In the genomic region with DNA sequence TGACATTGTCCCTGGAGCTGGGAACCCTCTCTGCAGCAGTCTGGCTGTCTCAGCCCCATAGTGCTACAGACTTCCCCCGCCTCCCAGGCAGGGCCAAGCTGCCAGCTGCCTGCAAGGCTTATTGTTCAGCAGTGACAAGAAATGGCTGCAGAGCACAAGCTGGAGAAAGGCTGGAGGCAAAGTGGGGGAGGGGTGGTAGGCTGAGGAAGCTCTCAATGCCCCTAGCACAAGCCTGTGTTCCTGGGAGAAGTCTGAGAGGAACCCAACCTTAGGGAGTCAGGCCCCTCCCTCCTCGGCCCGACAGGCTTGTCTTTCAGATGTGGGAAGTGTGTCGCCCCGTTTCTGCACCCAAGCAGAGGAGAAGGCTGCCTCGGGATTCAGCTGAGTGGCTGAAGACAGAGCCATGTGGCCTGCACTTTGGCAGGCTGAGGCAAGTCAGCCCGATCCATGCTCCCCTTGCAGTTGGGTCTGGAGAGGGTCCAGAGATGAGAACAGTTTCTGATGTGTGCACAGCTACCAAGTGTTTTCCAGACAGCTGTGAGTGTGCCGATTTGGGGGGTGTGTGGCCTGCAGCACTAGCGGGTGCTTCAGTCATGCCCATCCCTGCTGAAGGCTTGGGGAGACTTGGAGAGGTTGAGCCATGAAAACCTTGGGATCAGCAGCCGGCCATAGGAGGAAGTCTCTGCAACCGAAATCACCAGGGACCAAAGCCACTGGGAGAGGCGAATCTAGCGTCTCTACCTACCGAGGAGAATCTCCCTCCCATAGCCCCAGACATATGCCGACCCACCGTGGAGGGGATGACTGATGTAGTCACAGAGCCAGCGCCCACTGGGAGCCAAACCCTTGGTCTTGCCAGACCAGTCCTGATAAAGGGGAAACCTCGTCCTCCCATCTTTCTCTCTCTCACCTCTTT, we compare ENCODE assay signal across 8 mouse cellular contexts.
DNase-seq lines count a peak whose midpoint lies in the region; ATAC-seq and TF ChIP-seq lines count a peak whose summit lies in the region.

No protein-coding gene starts in this region.

- H3K9ac ChIP-seq in ES-E14 (ENCODE audit: insufficient read depth, low read depth, low read length, poor library complexity, severe bottlenecking) = peak overlapping the region; percentile 51
- H3K9ac ChIP-seq in hindbrain, embryonic 11.5 days (ENCODE audit: low read depth, low read length) = peak overlapping the region; percentile 61
- peak overlapping the region; percentile 67 for H3K9ac ChIP-seq in midbrain, embryonic 11.5 days (ENCODE audit: low read length)
- peak overlapping the region; percentile 45 for H3K9ac ChIP-seq in stomach, postnatal 0 days (ENCODE audit: low read length)

- no peak for TF ChIP-seq CTCF in stomach, postnatal 0 days (IDR thresholded peaks at IDR 0.05; ENCODE audit: low read depth)

- H3K4me1 ChIP-seq in ES-E14 (ENCODE audit: control insufficient read depth in 2 of 2, insufficient read depth in 2 of 2, low read length in 2 of 2, poor library complexity in 1 of 2) = peaks cover 8 to 24% of the 10 kb centered on the region in 2 experiments; a peak in 3 of 4 replicates
- H3K4me1 ChIP-seq in hindbrain, embryonic 11.5 days (replicated peaks; ENCODE audit: control insufficient read depth, insufficient read depth, low read length) = peaks cover 18% of the 10 kb centered on the region
- H3K4me1 ChIP-seq in midbrain, embryonic 11.5 days (ENCODE audit: control insufficient read depth, insufficient read depth, low read length) = peaks cover 41% of the 10 kb centered on the region
- H3K4me1 ChIP-seq in stomach, postnatal 0 days (replicated peaks; ENCODE audit: control insufficient read depth, insufficient read depth) = peaks cover 14% of the 10 kb centered on the region

- intact Hi-C loops in left cerebral cortex, postnatal 36 days (cut with DNase I) = no loop called here

- H3K4me2 ChIP-seq in hindbrain, embryonic 11.5 days (replicated peaks; ENCODE audit: low read depth, low read length) = peak overlapping the region; percentile 34
- peak overlapping the region; percentile 45 for H3K4me2 ChIP-seq in midbrain, embryonic 11.5 days
- H3K4me2 ChIP-seq in stomach, postnatal 0 days (replicated peaks; ENCODE audit: low read depth) = peak overlapping the region; percentile 45

- DNase-seq in ES-E14 (ENCODE audit: low read depth, low spot score) = peak; percentile 70
- DNase-seq in brain, adult 2 months (ENCODE audit: low read depth, low spot score) = peak; percentile 88
- DNase-seq in forelimb bud, embryonic 11.5 days (ENCODE audit: low read depth, low spot score) = peak; percentile 70
- peak; percentile 88 for DNase-seq in hindbrain, embryonic 11.5 days (ENCODE audit: low spot score)
- peak; percentile 58 to 61 for DNase-seq in left cerebral cortex, postnatal 36 days (ENCODE audit: low spot score in 2 of 2)
- DNase-seq in midbrain, embryonic 11.5 days (ENCODE audit: low spot score, missing footprints) = peak; percentile 99
- peak; percentile 47 for DNase-seq in stomach, postnatal 0 days (ENCODE audit: low spot score)
- no peak for DNase-seq in spleen, adult 18-20 months

- no peak overlapping the region; the same call in 1 of the 2 replicates for H3K27ac ChIP-seq in ES-E14 (ENCODE audit: insufficient read depth, low read depth, low read length, poor library complexity, severe bottlenecking)
- H3K27ac ChIP-seq in hindbrain, embryonic 11.5 days (ENCODE audit: low read depth, low read length) = peak overlapping the region; percentile 97
- peak overlapping the region; percentile 97 for H3K27ac ChIP-seq in midbrain, embryonic 11.5 days (ENCODE audit: low read depth, low read length)
- H3K27ac ChIP-seq in stomach, postnatal 0 days (replicated peaks) = peak overlapping the region; percentile 78

- peak overlapping the region; percentile 52 to 67 for H3K4me3 ChIP-seq in ES-E14 (ENCODE audit: insufficient read depth in 1 of 2, low read depth in 1 of 2, low read length in 2 of 2, poor library complexity in 1 of 2, severe bottlenecking in 1 of 2)
- peak overlapping the region; percentile 23 for H3K4me3 ChIP-seq in hindbrain, embryonic 11.5 days (ENCODE audit: low read depth, low read length)
- peak overlapping the region; percentile 17 for H3K4me3 ChIP-seq in midbrain, embryonic 11.5 days (ENCODE audit: low read depth, low read length)
- peak overlapping the region; percentile 15 for H3K4me3 ChIP-seq in stomach, postnatal 0 days (ENCODE audit: low read depth, low read length)

- in situ Hi-C loops in ES-E14 (cut with MboI; ENCODE audit: low sequenced_read_pairs in 2 of 2, unreplicated experiment in 2 of 2) = no loop called here

- no peak for TF ChIP-seq EP300 in stomach, postnatal 0 days (optimal IDR thresholded peaks at IDR 0.05)

- peak; percentile 91 for ATAC-seq in hindbrain, embryonic 11.5 days (ENCODE audit: low FRiP score)
- peak; percentile 94 for ATAC-seq in midbrain, embryonic 11.5 days (ENCODE audit: low FRiP score)
- ATAC-seq in stomach, postnatal 0 days (ENCODE audit: low FRiP score, low TSS enrichment) = peak; percentile 61

- H3K9me3 ChIP-seq in ES-E14 (ENCODE audit: control insufficient read depth, insufficient read depth, low read depth, low read length) = no peaks in the 10 kb centered on the region
- no peaks in the 10 kb centered on the region for H3K9me3 ChIP-seq in hindbrain, embryonic 11.5 days (ENCODE audit: control insufficient read depth, low read length)
- no peaks in the 10 kb centered on the region for H3K9me3 ChIP-seq in midbrain, embryonic 11.5 days (ENCODE audit: control insufficient read depth, low read length)
- no peaks in the 10 kb centered on the region for H3K9me3 ChIP-seq in stomach, postnatal 0 days (ENCODE audit: control insufficient read depth, low read length)

- peaks cover 8% of the 10 kb centered on the region; the same call in 1 of the 2 replicates for H3K36me3 ChIP-seq in ES-E14 (ENCODE audit: control insufficient read depth, insufficient read depth, low read length, poor library complexity, severe bottlenecking)
- no peaks in the 10 kb centered on the region for H3K36me3 ChIP-seq in hindbrain, embryonic 11.5 days (ENCODE audit: control insufficient read depth, insufficient read depth, low read length)
- H3K36me3 ChIP-seq in midbrain, embryonic 11.5 days (ENCODE audit: control insufficient read depth, insufficient read depth, low read length) = peaks cover 3% of the 10 kb centered on the region; the same call in 1 of the 2 replicates
- no peaks in the 10 kb centered on the region for H3K36me3 ChIP-seq in stomach, postnatal 0 days (ENCODE audit: control insufficient read depth, insufficient read depth, low read length)

- no peaks in the 10 kb centered on the region for H3K27me3 ChIP-seq in hindbrain, embryonic 11.5 days (ENCODE audit: control insufficient read depth, insufficient read depth, low read length)
- H3K27me3 ChIP-seq in midbrain, embryonic 11.5 days (ENCODE audit: control insufficient read depth, insufficient read depth, low read length) = no peaks in the 10 kb centered on the region
- H3K27me3 ChIP-seq in stomach, postnatal 0 days (ENCODE audit: control insufficient read depth, insufficient read depth, low read length) = no peaks in the 10 kb centered on the region

- WGBS in hindbrain, embryonic 11.5 days = 6% methylated on average over 18 of the region's 18 CpGs
- 8% methylated on average over 18 of the region's 18 CpGs for WGBS in midbrain, embryonic 11.5 days
- 16% methylated on average over 18 of the region's 18 CpGs for WGBS in stomach, postnatal 0 days

TF ChIP-seq in ES-E14, 5 proteins besides CTCF, POLR2A, EP300 and RAD21:
- TF ChIP-seq ZC3H11A (IDR thresholded peaks at IDR 0.05; ENCODE audit: borderline replicate concordance, low read depth, low read length) (no peak), HCFC1 (IDR thresholded peaks at IDR 0.05; ENCODE audit: borderline replicate concordance, insufficient read depth, low read length) (0 out of 2 replicates have a peak, but pooled peaks have one; percentile 8)

Comparison
In these comparisons a context has a peak if more than half of its experiments do, and no peak if none do; other contexts are left out.
1. DNase-seq: peak in ES-E14 (single experiment), brain, adult 2 months (single experiment), forelimb bud, embryonic 11.5 days (single experiment), hindbrain, embryonic 11.5 days (single experiment), left cerebral cortex, postnatal 36 days (2 of 2), midbrain, embryonic 11.5 days (single experiment) and stomach, postnatal 0 days (single experiment); none in spleen, adult 18-20 months (0 of 2).
2. Peak in every context shown above with its lines, with median percentiles within 50 percentile points of each other: H3K4me3 ChIP-seq, H3K9ac ChIP-seq, ATAC-seq and H3K4me2 ChIP-seq.